Mouse (Mus musculus): ENCODE measurements around the gene Capn13. TPM values are rescaled to one million over a fixed set of nuclear protein-coding genes. Genes with fewer than 3 reads are reported as not detected.

Capn13 gene
- polyA plus RNA-seq, 1 experiment from 2014 or later, result 1.7 TPM

DNA sequence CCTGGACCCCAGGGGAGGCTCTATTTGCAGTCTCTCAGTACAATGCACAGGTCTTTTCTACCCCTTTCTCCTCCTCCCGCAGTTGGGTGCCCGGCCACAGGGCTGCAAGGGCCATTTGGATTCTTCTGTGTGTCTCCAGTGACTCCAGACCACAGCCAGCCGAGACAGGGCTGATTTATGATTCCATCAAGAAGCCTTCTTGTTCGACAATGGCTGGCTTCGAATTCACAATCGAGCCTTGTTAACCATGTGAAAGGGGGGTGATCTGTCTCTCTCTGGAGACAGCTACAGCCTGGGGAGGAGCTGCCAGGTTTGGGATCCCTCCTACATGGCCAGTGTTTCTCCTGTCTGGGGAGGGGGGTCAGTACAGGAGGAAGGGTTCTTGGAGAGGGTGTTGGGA lies 75.4 kb downstream of the Capn13 start:
- no peak overlapping the region for H3K4me3 ChIP-seq (ENCODE audit: low read depth, low read length)
- H3K4me2 ChIP-seq (replicated peaks; ENCODE audit: low read depth), result no peak overlapping the region
- 16% methylated on average over 6 of the region's 6 CpGs for WGBS
- H3K9ac ChIP-seq (ENCODE audit: low read depth, low read length), result no peak overlapping the region
- H3K27ac ChIP-seq (ENCODE audit: low read depth, low read length), result no peak overlapping the region
- H3K4me1 ChIP-seq (replicated peaks; ENCODE audit: control insufficient read depth, insufficient read depth, low read length), result no peaks in the 10 kb centered on the region
- no peaks in the 10 kb centered on the region for H3K27me3 ChIP-seq (replicated peaks; ENCODE audit: control insufficient read depth, insufficient read depth, low read length)
- no peaks in the 10 kb centered on the region for H3K36me3 ChIP-seq (ENCODE audit: control insufficient read depth, insufficient read depth)
- H3K9me3 ChIP-seq (ENCODE audit: control insufficient read depth), result no peaks in the 10 kb centered on the region
- TF ChIP-seq CTCF (IDR thresholded peaks at IDR 0.05; ENCODE audit: low read depth), result no peak
- no peak for ATAC-seq

DNA sequence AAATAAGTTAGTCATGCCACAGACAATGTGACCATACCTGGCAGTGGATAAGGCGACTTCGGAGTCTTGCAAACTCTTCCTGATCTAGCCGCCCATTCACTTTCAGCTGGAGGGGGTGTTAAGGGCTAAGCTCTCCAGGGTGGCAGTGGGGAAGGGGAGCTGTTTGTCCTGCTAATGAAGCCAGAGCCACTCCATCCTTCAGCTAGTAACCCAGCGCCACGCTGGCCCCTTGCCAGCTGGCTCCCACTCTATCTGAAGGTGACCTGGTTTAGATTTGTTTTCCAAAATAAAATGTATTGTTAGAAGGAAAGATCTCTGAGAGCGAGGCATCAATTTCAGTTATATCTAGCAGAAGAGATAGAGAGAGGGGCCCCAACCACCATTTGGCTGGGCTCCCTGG lies 75.9 kb downstream of the Capn13 start:
- Histone ChIP-seq H3K4me2 (replicated peaks; ENCODE audit: low read depth) (no peak overlapping the region), H3K9ac (ENCODE audit: low read depth, low read length) (no peak overlapping the region), H3K9me3 (ENCODE audit: control insufficient read depth) (no peaks in the 10 kb centered on the region), H3K36me3 (ENCODE audit: control insufficient read depth, insufficient read depth) (no peaks in the 10 kb centered on the region), H3K27ac (ENCODE audit: low read depth, low read length) (no peak overlapping the region), H3K4me3 (ENCODE audit: low read depth, low read length) (no peak overlapping the region), H3K4me1 (replicated peaks; ENCODE audit: control insufficient read depth, insufficient read depth, low read length) (no peaks in the 10 kb centered on the region), H3K27me3 (replicated peaks; ENCODE audit: control insufficient read depth, insufficient read depth, low read length) (no peaks in the 10 kb centered on the region)
- no peak for ATAC-seq
- 60% methylated on average over 6 of the region's 6 CpGs for WGBS
- TF ChIP-seq CTCF (IDR thresholded peaks at IDR 0.05; ENCODE audit: low read depth), result no peak

DNA sequence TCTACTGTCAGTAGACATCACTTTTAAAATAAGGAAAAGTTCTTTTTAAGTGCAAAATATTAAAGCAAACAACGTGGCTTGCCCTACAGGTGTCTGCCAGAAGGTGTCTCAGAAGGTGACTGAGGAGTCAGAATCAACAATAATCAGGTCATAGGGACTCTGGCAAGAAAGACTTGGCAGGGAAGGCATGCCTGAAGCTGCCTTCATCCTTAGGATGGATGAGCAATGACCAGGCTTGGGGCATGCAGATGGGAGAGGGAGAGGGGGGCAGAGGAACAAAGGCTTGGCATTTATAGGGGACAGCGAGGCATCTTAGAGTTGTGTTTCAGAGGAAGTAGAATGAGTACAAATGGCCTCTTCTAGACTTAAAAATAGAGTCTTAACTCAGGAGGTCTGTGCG lies 76.7 kb downstream of the Capn13 start:
- no peak for TF ChIP-seq CTCF (IDR thresholded peaks at IDR 0.05; ENCODE audit: low read depth)
- Histone ChIP-seq H3K9ac (ENCODE audit: low read depth, low read length) (no peak overlapping the region), H3K27ac (ENCODE audit: low read depth, low read length) (no peak overlapping the region), H3K9me3 (ENCODE audit: control insufficient read depth) (no peaks in the 10 kb centered on the region), H3K36me3 (ENCODE audit: control insufficient read depth, insufficient read depth) (no peaks in the 10 kb centered on the region), H3K4me3 (ENCODE audit: low read depth, low read length) (no peak overlapping the region), H3K4me1 (replicated peaks; ENCODE audit: control insufficient read depth, insufficient read depth, low read length) (no peaks in the 10 kb centered on the region), H3K27me3 (replicated peaks; ENCODE audit: control insufficient read depth, insufficient read depth, low read length) (no peaks in the 10 kb centered on the region), H3K4me2 (replicated peaks; ENCODE audit: low read depth) (no peak overlapping the region)
- ATAC-seq, result no peak
- 75% methylated on average over 3 of the region's 3 CpGs for WGBS

DNA sequence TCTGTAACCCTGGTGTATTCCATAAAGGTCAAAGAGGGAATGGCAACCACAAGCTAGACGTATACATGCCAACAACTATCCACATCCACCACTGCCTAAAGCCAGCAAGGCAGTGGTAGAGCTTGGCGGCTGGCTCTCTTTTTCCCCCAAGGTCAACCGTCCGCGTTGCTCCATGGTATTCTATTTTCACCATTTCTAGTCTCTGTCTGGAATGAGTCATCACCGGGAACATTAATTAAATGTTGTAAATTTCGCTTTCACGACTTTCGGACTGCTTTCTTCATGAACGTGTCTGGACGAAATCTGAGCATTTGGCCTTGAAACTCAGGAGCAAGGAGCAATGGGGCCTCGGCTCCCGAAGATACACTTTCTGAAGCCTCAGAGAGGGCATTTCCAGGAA lies 85.9 kb downstream of the Capn13 start:
- no peak for TF ChIP-seq CTCF (IDR thresholded peaks at IDR 0.05; ENCODE audit: low read depth)
- H3K4me3 ChIP-seq (ENCODE audit: low read depth, low read length), result no peak overlapping the region
- H3K4me1 ChIP-seq (replicated peaks; ENCODE audit: control insufficient read depth, insufficient read depth, low read length), result no peaks in the 10 kb centered on the region
- no peak overlapping the region for H3K27ac ChIP-seq (ENCODE audit: low read depth, low read length)
- H3K27me3 ChIP-seq (replicated peaks; ENCODE audit: control insufficient read depth, insufficient read depth, low read length), result no peaks in the 10 kb centered on the region
- no peak overlapping the region for H3K9ac ChIP-seq (ENCODE audit: low read depth, low read length)
- no peak for ATAC-seq
- H3K4me2 ChIP-seq (replicated peaks; ENCODE audit: low read depth), result no peak overlapping the region
- H3K9me3 ChIP-seq (ENCODE audit: control insufficient read depth), result no peaks in the 10 kb centered on the region
- H3K36me3 ChIP-seq (ENCODE audit: control insufficient read depth, insufficient read depth), result no peaks in the 10 kb centered on the region
- 91% methylated on average over 13 of the region's 13 CpGs for WGBS

DNA sequence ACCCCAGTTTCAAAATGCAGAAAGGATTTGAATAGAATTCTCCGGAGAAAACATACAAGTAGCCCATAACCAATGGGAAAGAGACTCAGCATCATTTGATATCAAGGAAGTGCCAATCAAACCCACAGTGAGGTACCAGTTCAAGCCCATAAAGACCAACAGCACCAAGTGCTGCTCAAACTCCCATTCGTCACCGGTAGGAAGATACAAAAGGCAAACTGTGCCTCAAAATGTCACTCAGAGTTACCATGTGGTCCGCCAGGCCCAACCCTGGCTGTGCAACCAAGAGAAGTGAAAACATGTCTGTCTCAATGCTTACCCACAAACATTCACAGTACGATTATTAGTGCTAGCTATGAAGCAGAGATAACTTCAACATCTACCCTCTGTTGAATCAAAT lies 89.2 kb downstream of the Capn13 start:
- H3K27me3 ChIP-seq (replicated peaks; ENCODE audit: control insufficient read depth, insufficient read depth, low read length), result no peaks in the 10 kb centered on the region
- H3K9ac ChIP-seq (ENCODE audit: low read depth, low read length), result no peak overlapping the region
- no peaks in the 10 kb centered on the region for H3K36me3 ChIP-seq (ENCODE audit: control insufficient read depth, insufficient read depth)
- no peaks in the 10 kb centered on the region for H3K4me1 ChIP-seq (replicated peaks; ENCODE audit: control insufficient read depth, insufficient read depth, low read length)
- no peak overlapping the region for H3K4me3 ChIP-seq (ENCODE audit: low read depth, low read length)
- H3K9me3 ChIP-seq (ENCODE audit: control insufficient read depth), result no peaks in the 10 kb centered on the region
- H3K27ac ChIP-seq (ENCODE audit: low read depth, low read length), result no peak overlapping the region
- ATAC-seq, result no peak
- H3K4me2 ChIP-seq (replicated peaks; ENCODE audit: low read depth), result no peak overlapping the region
- 93% methylated on average over 5 of the region's 5 CpGs for WGBS
- no peak for TF ChIP-seq CTCF (IDR thresholded peaks at IDR 0.05; ENCODE audit: low read depth)

DNA sequence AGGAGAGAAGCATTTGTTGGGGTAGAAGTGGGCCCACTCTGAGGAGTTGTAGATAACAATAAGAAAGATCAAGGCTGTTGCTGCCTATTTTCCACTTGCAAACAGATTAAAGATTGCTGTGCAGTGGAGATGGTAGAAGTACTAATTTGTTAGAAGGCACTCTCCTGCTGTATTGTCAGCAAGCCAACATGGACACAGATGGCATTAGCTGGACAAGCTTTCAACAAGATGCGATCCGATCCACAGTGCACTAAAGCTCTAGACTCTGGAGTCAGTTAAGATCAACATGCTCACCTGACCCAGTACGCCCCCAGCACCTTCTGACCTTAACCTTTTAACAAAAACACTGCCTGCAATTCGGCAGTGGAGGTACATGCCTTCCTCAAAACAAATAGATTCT lies 92.0 kb downstream of the Capn13 start:
- Histone ChIP-seq H3K9ac (ENCODE audit: low read depth, low read length) (no peak overlapping the region), H3K4me3 (ENCODE audit: low read depth, low read length) (no peak overlapping the region), H3K4me2 (replicated peaks; ENCODE audit: low read depth) (no peak overlapping the region), H3K36me3 (ENCODE audit: control insufficient read depth, insufficient read depth) (no peaks in the 10 kb centered on the region), H3K27ac (ENCODE audit: low read depth, low read length) (no peak overlapping the region), H3K4me1 (replicated peaks; ENCODE audit: control insufficient read depth, insufficient read depth, low read length) (no peaks in the 10 kb centered on the region), H3K27me3 (replicated peaks; ENCODE audit: control insufficient read depth, insufficient read depth, low read length) (peaks cover 14% of the 10 kb centered on the region), H3K9me3 (ENCODE audit: control insufficient read depth) (no peaks in the 10 kb centered on the region)
- WGBS, result 71% methylated on average over 4 of the region's 4 CpGs
- no peak for ATAC-seq
- no peak for TF ChIP-seq CTCF (IDR thresholded peaks at IDR 0.05; ENCODE audit: low read depth)

DNA sequence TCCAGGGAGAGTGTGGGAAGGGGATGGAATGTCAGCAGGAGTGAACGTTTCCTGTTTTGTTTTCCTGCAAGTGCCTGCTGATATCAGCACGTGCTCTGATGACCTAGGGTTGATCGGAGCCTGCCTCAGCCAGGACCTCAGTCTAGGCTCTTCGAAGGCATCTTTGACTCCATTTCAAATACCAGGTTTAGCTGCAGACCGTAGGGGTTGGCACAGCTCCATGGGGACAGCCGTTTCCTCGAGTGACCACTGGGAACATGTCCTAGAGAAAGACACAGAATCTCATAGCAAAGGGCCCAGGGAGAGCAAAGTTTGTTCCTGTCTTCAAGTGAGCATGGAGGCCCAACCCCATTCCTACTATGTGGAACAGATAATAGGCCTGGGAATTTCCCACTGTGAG lies 94.0 kb downstream of the Capn13 start:
- H3K4me3 ChIP-seq (ENCODE audit: low read depth, low read length), result no peak overlapping the region
- no peak overlapping the region for H3K9ac ChIP-seq (ENCODE audit: low read depth, low read length)
- H3K4me1 ChIP-seq (replicated peaks; ENCODE audit: control insufficient read depth, insufficient read depth, low read length), result no peaks in the 10 kb centered on the region
- H3K4me2 ChIP-seq (replicated peaks; ENCODE audit: low read depth), result no peak overlapping the region
- H3K9me3 ChIP-seq (ENCODE audit: control insufficient read depth), result no peaks in the 10 kb centered on the region
- H3K36me3 ChIP-seq (ENCODE audit: control insufficient read depth, insufficient read depth), result no peaks in the 10 kb centered on the region
- no peak for ATAC-seq
- 55% methylated on average over 7 of the region's 7 CpGs for WGBS
- peaks cover 27% of the 10 kb centered on the region for H3K27me3 ChIP-seq (replicated peaks; ENCODE audit: control insufficient read depth, insufficient read depth, low read length)
- no peak for TF ChIP-seq CTCF (IDR thresholded peaks at IDR 0.05; ENCODE audit: low read depth)
- no peak overlapping the region for H3K27ac ChIP-seq (ENCODE audit: low read depth, low read length)
